Mouse (Mus musculus) hindbrain, embryonic 12.5 days (tissue): ENCODE measurements around the gene Ccnd1. TPM values are rescaled to one million over a fixed set of nuclear protein-coding genes. Genes with fewer than 3 reads are reported as not detected.

Source experiments
- ATAC-seq: fragments of 200-750 bp; cut with Nextera tagmentation; 2 replicates; pipeline ENCODE4 v1.8.0; 2017; ENCODE audit warnings: moderate TSS enrichment; ENCODE audit not compliant: low FRiP score
- H3K27ac ChIP-seq: fragments of 300-500 bp; sonication (generic); 2 replicates; pipeline ENCODE4 v1.5.1; 2016; ENCODE audit warnings: mild to moderate bottlenecking
- H3K27me3 ChIP-seq: fragments of 300-500 bp; sonication (generic); 2 replicates; pipeline ENCODE4 v1.6.1; 2016; ENCODE audit warnings: mild to moderate bottlenecking
- H3K36me3 ChIP-seq: fragments of 300-500 bp; sonication (generic); 2 replicates; pipeline ENCODE4 v1.6.1; 2016; ENCODE audit warnings: mild to moderate bottlenecking
- H3K4me1 ChIP-seq: fragments of 300-500 bp; sonication (generic); 2 replicates; pipeline ENCODE4 v1.6.1; 2016
- H3K4me2 ChIP-seq: fragments of 300-500 bp; sonication (generic); replicated peaks from 2 replicates; pipeline ENCODE4 v1.6.1; 2016; ENCODE audit warnings: mild to moderate bottlenecking
- H3K4me3 ChIP-seq: fragments of 300-500 bp; sonication (generic); 2 replicates; pipeline ENCODE4 v1.5.1; 2016; ENCODE audit warnings: mild to moderate bottlenecking
- H3K9ac ChIP-seq: fragments of 300-500 bp; sonication (generic); 2 replicates; pipeline ENCODE4 v1.6.1; 2016; ENCODE audit warnings: mild to moderate bottlenecking, moderate library complexity
- H3K9me3 ChIP-seq: fragments of 300-500 bp; sonication (generic); replicated peaks from 2 replicates; pipeline ENCODE4 v1.6.1; 2016; ENCODE audit warnings: mild to moderate bottlenecking
- WGBS: fragments of 180-500 bp; shearing (Covaris S2); methylation state at CpG from one replicate; pipeline ENCODE4 v1.1.7; 2016; 5-methylcytosine and 5-hydroxymethylcytosine counted together
- polyA plus RNA-seq: library from polyadenylated mRNA; unstranded; fragments of >200 nt; fragmentation: Nextera tagmentation; extraction: Ambion mirVana; gene quantifications from 2 replicates; pipeline ENCODE4 v1.2.1, GENCODE M21; 2016

Gene Ccnd1
- polyA plus RNA-seq, 1 experiment from 2014 or later = 128 TPM

DNA sequence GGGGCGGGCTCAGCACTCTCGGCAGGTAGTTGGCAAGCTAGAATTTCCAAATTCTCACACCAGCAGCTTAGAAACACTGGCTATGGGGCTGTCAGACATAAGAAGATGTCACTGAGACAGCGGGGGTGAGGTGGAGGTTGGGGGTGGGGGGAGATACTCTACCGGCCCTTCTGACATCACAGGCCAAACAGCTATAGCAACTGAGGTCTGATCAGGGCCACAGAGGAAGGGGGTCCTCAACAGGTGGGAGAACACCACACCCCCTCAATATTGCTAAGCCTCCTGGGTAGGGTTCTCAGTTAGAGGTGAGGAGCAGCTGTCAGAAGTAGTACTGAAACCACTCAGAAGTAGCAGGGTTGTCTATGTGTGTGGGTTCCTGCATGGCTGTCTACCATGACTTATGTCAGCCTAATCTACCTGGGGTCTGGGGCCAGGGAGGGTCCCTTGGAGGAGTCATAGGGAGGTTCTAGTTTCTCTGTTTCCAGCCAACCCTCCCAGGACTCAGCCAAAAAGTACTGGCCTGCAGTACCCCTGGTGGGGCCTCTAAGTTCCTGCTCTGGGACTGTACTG lies 3.3 kb downstream of the Ccnd1 start:
- ATAC-seq = no peak
- 93% methylated on average over 4 of the region's 4 CpGs for WGBS
- H3K27ac ChIP-seq = no peak overlapping the region

DNA sequence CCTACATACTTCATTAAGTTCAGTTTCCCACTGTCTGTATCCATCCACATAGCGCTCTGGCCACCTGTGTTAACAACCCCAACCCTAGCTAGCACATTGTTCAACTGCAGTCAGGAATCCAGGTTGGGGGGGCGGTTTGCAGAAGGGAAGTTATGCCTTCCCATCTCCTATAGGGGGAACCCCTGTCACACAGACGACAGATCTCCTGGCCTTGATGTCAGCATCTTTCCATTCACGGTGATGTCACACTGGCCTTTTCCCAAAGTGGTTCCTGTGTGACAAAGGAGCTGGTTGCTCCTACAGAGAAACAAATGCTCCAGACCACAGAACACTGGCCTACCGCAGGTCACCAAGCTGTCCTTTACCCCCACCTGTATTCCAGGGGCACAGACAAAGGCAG lies 4.2 kb downstream of the Ccnd1 start:
- 59% methylated on average over 5 of the region's 5 CpGs for WGBS
- no peak overlapping the region for H3K4me3 ChIP-seq
- peaks cover 35% of the 10 kb centered on the region; the same call in 1 of the 2 replicates for H3K36me3 ChIP-seq
- H3K4me2 ChIP-seq = no peak overlapping the region
- no peak overlapping the region for H3K27ac ChIP-seq
- peaks cover 19% of the 10 kb centered on the region for H3K27me3 ChIP-seq
- no peaks in the 10 kb centered on the region for H3K9me3 ChIP-seq
- peaks cover 40% of the 10 kb centered on the region for H3K4me1 ChIP-seq
- H3K9ac ChIP-seq = 0 out of 2 replicates have a peak overlapping the region, but pooled peaks have one; percentile 10
- ATAC-seq = no peak

More for the DNA sequence above, 3.3 kb downstream of the Ccnd1 start:
- Histone ChIP-seq H3K9ac (0 out of 2 replicates have a peak overlapping the region, but pooled peaks have one; percentile 10), H3K36me3 (peaks cover 35% of the 10 kb centered on the region; the same call in 1 of the 2 replicates), H3K4me2 (peak overlapping the region; percentile 13), H3K4me3 (no peak overlapping the region), H3K9me3 (no peaks in the 10 kb centered on the region), H3K4me1 (peaks cover 48% of the 10 kb centered on the region), H3K27me3 (peaks cover 24% of the 10 kb centered on the region)

DNA sequence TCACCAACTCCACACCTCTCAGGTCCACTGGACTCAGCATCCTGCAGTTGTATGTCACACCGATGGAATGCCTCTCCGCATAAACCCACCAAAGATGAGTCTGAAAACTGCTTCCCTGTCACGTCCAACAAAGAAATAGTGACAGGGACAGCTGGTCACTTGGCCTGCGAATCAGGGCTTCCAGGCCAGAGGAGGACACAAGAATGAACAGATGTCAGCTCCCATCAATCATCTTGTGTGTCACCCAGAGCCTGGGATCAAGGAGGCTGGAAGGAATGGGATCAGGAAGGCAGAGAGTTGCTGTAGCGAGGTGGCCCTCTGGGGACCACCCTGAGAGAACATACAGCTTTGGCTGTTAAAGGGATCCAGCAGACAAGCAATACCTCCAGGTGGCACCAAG lies 4.8 kb downstream of the Ccnd1 start:
- no peak overlapping the region for H3K4me3 ChIP-seq
- no peaks in the 10 kb centered on the region for H3K9me3 ChIP-seq
- peaks cover 16% of the 10 kb centered on the region for H3K27me3 ChIP-seq
- no peak overlapping the region for H3K9ac ChIP-seq
- no peak overlapping the region for H3K4me2 ChIP-seq
- no peak for ATAC-seq
- peaks cover 38% of the 10 kb centered on the region; the same call in 1 of the 2 replicates for H3K36me3 ChIP-seq
- 54% methylated on average over 5 of the region's 5 CpGs for WGBS
- H3K27ac ChIP-seq = no peak overlapping the region
- H3K4me1 ChIP-seq = peaks cover 39% of the 10 kb centered on the region

DNA sequence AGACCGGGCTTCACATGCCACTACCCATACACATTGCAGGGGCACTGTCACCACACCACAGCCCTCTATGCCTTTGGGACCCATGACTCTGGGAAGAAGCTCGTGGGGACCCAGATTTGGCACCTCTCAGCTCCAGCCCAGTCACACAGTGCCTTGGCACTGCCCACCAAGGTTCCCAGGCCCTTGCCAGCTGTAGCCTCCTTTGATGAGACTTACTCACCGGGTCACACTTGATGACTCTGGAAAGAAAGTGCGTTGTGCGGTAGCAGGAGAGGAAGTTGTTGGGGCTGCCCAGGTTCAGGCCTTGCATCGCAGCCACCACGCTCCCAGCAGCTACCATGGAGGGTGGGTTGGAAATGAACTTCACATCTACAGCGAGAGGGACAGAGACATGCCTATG lies 5.9 kb downstream of the Ccnd1 start:
- Histone ChIP-seq H3K27me3 (peaks cover 5% of the 10 kb centered on the region; the same call in 1 of the 2 replicates), H3K4me1 (peaks cover 29% of the 10 kb centered on the region), H3K9me3 (no peaks in the 10 kb centered on the region), H3K4me2 (no peak overlapping the region), H3K4me3 (no peak overlapping the region), H3K27ac (no peak overlapping the region), H3K36me3 (peaks cover 40% of the 10 kb centered on the region), H3K9ac (no peak overlapping the region)
- 92% methylated on average over 8 of the region's 8 CpGs for WGBS
- ATAC-seq = no peak

DNA sequence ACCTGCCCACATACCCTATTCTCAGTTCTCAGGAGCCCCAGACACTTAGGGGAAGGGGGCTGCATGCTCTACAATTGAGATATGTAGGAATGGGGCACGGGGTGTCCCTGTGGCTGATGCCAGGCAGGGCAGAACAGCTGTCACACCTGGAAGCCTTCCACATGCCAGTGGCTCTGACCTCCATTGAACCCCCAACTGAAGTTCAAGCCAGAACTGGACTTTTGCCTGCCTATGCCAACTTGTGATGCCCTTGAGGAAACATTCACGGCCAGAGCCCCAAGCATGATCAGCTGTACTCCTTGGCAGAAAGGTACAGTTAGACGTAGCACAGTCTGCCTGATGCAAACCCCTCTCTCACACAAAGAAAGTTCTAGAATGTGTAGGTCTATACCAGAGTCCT lies 6.4 kb downstream of the Ccnd1 start:
- no peak overlapping the region for H3K9ac ChIP-seq
- peaks cover 24% of the 10 kb centered on the region for H3K4me1 ChIP-seq
- ATAC-seq = no peak
- H3K9me3 ChIP-seq = no peaks in the 10 kb centered on the region
- peaks cover 44% of the 10 kb centered on the region for H3K36me3 ChIP-seq
- H3K4me3 ChIP-seq = no peak overlapping the region
- H3K4me2 ChIP-seq = no peak overlapping the region
- H3K27me3 ChIP-seq = no peaks in the 10 kb centered on the region
- H3K27ac ChIP-seq = no peak overlapping the region
- 91% methylated on average over 3 of the region's 3 CpGs for WGBS

DNA sequence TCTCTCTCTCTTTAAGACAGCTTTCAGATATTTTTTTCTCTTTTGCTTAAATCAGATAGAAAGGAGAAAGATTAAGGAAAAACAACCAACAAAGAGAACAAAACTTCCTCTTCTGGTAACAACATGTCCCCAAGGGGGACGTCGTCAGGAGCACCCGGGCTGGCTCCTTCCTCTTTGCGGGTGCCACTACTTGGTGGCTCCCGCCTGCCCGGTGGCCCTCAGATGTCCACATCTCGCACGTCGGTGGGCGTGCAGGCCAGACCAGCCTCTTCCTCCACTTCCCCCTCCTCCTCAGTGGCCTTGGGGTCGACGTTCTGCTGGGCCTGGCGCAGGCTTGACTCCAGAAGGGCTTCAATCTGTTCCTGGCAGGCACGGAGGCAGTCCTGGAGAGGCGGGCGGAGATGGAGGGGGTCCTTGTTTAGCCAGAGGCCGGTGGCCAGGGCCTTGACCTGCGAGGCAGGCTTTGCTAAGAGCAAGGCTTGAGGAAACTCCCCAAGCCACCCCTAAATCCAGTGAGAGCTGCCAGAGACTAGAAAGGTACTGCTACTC lies 7.3 kb downstream of the Ccnd1 start:
- Histone ChIP-seq H3K36me3 (peaks cover 44% of the 10 kb centered on the region), H3K9ac (no peak overlapping the region), H3K27me3 (no peaks in the 10 kb centered on the region), H3K4me2 (no peak overlapping the region), H3K4me1 (peaks cover 23% of the 10 kb centered on the region), H3K4me3 (no peak overlapping the region), H3K27ac (no peak overlapping the region), H3K9me3 (no peaks in the 10 kb centered on the region)
- WGBS = 77% methylated on average over 18 of the region's 18 CpGs
- ATAC-seq = no peak

DNA sequence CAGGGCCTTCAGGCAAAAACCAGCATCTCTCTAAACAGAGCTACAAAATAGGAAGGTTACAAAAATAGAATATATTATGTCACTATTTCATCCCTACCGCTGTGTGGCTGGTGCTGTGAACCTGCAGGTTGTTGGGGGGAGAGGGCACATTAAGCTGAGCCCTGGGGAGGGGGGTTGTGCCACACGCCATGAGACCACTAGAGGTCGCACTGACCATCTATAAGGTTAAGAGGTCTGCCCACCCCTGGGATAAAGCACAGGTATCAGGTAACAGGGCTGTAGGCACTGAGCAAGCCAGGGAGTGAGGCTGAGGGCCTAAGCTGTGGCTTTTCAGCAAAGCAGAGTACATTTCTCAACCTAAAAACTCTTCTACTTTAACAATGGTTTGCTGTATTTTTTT lies 7.9 kb downstream of the Ccnd1 start:
- no peak overlapping the region for H3K9ac ChIP-seq
- WGBS = 23% methylated on average over 3 of the region's 3 CpGs
- H3K27me3 ChIP-seq = no peaks in the 10 kb centered on the region
- peaks cover 18% of the 10 kb centered on the region for H3K4me1 ChIP-seq
- H3K4me3 ChIP-seq = no peak overlapping the region
- peaks cover 44% of the 10 kb centered on the region for H3K36me3 ChIP-seq
- H3K4me2 ChIP-seq = no peak overlapping the region
- ATAC-seq = no peak
- H3K9me3 ChIP-seq = no peaks in the 10 kb centered on the region
- no peak overlapping the region for H3K27ac ChIP-seq

DNA sequence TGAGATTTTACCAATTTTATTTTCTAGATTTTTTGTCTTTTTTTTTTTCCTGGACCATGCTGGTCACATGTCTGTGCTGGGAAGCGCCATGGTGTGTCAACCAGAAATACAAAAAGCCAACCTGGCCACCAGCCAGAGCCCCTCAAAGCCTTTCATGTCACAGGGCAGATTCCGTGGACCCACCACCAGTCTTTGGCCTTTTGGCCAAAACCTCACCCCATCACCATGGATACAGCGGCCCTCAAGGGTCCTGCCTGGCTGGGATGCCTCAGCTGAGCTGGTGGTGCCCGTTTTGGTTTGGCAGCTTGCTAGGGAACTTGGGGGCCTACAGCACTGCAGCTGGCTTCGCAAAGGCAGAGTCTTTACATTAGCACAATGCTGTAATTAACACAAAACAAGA lies 9.8 kb downstream of the Ccnd1 start:
- H3K4me1 ChIP-seq = peaks cover 4% of the 10 kb centered on the region
- no peak for ATAC-seq
- peak overlapping the region; percentile 2; the same call in 1 of the 2 replicates for H3K27ac ChIP-seq
- H3K4me2 ChIP-seq = no peak overlapping the region
- H3K27me3 ChIP-seq = no peaks in the 10 kb centered on the region
- H3K9ac ChIP-seq = no peak overlapping the region
- no peaks in the 10 kb centered on the region for H3K9me3 ChIP-seq
- H3K4me3 ChIP-seq = no peak overlapping the region
- peaks cover 27% of the 10 kb centered on the region for H3K36me3 ChIP-seq
- 56% methylated on average over 5 of the region's 5 CpGs for WGBS

DNA sequence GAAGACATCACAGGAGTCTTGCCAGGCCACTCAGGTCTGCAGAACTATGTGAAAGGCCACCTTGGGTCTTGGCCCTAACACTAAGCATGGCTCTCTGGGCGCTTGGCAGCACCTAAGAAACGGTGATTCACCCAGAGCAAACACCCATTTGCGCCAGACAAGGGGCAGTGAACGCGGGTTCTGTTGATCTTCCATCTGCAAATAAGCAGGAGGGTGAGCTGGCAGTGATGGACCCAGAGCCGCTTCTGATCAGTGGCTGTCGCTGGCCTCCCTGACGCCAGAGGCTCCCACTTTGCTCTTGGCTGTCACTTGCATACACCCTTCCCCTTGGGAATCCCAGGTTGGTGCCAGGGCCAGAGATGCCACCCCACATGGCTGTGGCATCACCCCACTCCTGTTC lies 10.2 kb downstream of the Ccnd1 start:
- peaks cover 28% of the 10 kb centered on the region for H3K36me3 ChIP-seq
- ATAC-seq = no peak
- no peaks in the 10 kb centered on the region for H3K9me3 ChIP-seq
- peaks cover 4% of the 10 kb centered on the region for H3K4me1 ChIP-seq
- no peak overlapping the region for H3K27ac ChIP-seq
- no peak overlapping the region for H3K4me2 ChIP-seq
- no peak overlapping the region for H3K4me3 ChIP-seq
- H3K27me3 ChIP-seq = no peaks in the 10 kb centered on the region
- no peak overlapping the region for H3K9ac ChIP-seq
- WGBS = 84% methylated on average over 8 of the region's 8 CpGs

DNA sequence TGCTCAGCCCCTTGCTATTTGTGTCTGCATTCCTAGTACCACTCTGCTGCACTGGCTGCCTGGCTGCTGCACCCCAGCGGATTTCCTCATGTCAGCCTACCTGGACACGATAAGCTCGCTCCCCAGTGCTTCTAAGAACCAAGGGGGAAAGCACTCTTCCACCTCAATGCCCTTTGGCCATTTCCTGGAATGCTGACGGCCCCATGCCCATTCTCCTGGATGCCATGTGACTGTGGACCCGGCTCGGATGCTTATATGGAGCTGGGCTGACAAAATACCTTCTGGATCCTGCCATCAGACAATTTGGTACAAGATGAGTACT lies 10.9 kb downstream of the Ccnd1 start:
- 84% methylated on average over 6 of the region's 6 CpGs for WGBS
- no peak for ATAC-seq
- no peak overlapping the region for H3K4me3 ChIP-seq
- peaks cover 4% of the 10 kb centered on the region for H3K4me1 ChIP-seq
- no peak overlapping the region for H3K4me2 ChIP-seq
- H3K9ac ChIP-seq = no peak overlapping the region
- H3K27ac ChIP-seq = no peak overlapping the region
- H3K9me3 ChIP-seq = no peaks in the 10 kb centered on the region
- H3K27me3 ChIP-seq = no peaks in the 10 kb centered on the region
- H3K36me3 ChIP-seq = peaks cover 29% of the 10 kb centered on the region

DNA sequence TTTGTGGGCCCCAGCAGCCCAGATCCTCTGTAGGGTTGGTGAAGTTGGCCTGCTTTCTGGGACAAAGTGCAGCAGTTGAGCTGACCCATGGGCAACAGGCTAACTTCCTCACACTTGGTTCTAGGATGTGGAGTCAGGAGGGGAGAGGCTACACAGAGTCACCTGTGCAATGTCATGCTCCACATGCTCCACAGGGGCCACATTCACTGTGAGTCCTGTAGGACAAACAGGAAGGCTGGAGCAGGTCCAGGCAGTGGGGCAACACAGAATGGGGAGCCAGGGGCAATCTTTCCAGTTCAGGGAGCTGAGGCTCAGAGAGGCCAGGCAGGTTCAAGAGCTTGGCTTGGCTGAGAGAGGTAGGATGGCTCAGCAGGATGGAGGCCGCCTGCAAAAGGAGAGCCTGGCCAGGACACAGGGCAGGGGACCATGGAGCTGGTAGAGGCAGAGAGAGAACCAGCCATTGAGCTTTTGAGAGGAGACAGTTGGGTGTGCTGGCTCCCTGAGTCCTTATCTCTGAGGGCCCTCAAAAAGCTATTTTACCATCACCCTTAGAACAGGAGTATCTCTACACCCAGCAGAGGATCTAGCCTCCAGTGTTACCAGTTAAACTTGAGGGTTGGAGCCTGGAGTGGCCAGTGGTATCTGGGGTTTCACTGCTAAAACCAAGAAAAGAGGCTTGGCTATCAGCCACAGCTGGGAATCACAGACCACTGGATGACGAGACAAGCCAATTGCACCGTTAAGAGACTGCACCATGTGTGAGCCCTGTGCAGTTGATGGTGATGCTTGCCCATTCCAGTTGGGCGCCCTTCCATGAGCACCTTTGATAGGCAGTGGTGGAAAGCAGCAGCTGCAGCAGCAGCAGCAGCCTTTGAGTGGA lies 11.5 kb downstream of the Ccnd1 start:
- peaks cover 24% of the 10 kb centered on the region for H3K36me3 ChIP-seq
- H3K4me3 ChIP-seq = no peak overlapping the region
- ATAC-seq = no peak
- H3K27me3 ChIP-seq = no peaks in the 10 kb centered on the region
- H3K27ac ChIP-seq = no peak overlapping the region
- H3K9ac ChIP-seq = no peak overlapping the region
- H3K4me2 ChIP-seq = no peak overlapping the region
- H3K4me1 ChIP-seq = peaks cover 4% of the 10 kb centered on the region
- no peaks in the 10 kb centered on the region for H3K9me3 ChIP-seq
- WGBS = 77% methylated on average over 4 of the region's 4 CpGs

DNA sequence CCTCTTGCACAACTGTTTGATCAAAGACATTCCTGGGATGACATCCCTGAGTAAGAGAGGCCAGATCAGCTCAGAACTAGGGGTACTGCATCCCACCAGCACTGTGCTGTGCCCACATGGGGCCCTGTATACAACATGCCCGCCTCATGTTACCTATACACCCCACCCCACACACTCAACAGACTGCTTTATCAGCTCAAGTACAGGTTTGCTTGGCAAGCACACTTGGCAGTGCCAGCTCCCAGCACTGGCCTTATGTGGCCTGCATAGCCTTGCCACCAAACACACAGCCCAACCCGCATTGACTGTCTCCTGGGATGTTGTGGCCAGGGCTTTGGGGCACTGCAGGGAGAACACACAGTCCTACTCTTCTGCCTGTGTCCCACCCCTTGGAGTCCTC lies 12.1 kb downstream of the Ccnd1 start:
- no peak for ATAC-seq
- Histone ChIP-seq H3K9ac (no peak overlapping the region), H3K27ac (no peak overlapping the region), H3K9me3 (no peaks in the 10 kb centered on the region), H3K27me3 (no peaks in the 10 kb centered on the region), H3K4me1 (peaks cover 4% of the 10 kb centered on the region), H3K4me2 (no peak overlapping the region), H3K4me3 (no peak overlapping the region), H3K36me3 (peaks cover 18% of the 10 kb centered on the region)
- WGBS = 78% methylated on average over 2 of the region's 2 CpGs
